Mouse (Mus musculus) MEL (cell line): ENCODE results near the gene Lrrc7. TPM values are rescaled to one million over a fixed set of nuclear protein-coding genes. Genes with fewer than 3 reads are reported as not detected.

Experiments
- DNase-seq: peaks from one replicate; pipeline ENCODE4 v3.0.0; 2011; ENCODE audit warnings: low read depth, low spot score
- H3K27ac ChIP-seq: 2 replicates; pipeline ENCODE4 v1.5.1; 2012; ENCODE audit warnings: low read depth, mild to moderate bottlenecking, control low read depth, low read length, moderate library complexity; ENCODE audit not compliant: control insufficient read depth
- H3K27me3 ChIP-seq, 2 experiments: fragments of 150-350 bp in 1 of 2; sonication (generic) in 1 of 2; 2 replicates each; pipeline ENCODE4 v1.6.1; 2012; ENCODE audit warnings: low read length in 2 of 2, mild to moderate bottlenecking in 2 of 2, improper control_type of control experiment in 1 of 2, moderate library complexity in 1 of 2; ENCODE audit not compliant: insufficient read depth in 2 of 2, control insufficient read depth in 1 of 2
- H3K36me3 ChIP-seq, 2 experiments: 2 replicates each; pipeline ENCODE4 v1.6.1; 2012 to 2014; ENCODE audit warnings: low read length in 2 of 2, improper control_type of control experiment in 1 of 2, inconsistent platforms in 1 of 2, mild to moderate bottlenecking in 1 of 2; ENCODE audit not compliant: insufficient read depth in 2 of 2, control insufficient read depth in 1 of 2
- H3K4me1 ChIP-seq, 2 experiments: fragments of 150-350 bp in 1 of 2; sonication (generic) in 1 of 2; 2 replicates each; pipeline ENCODE4 v1.6.1; 2012; ENCODE audit warnings: low read length in 2 of 2, improper control_type of control experiment in 1 of 2, mild to moderate bottlenecking in 1 of 2; ENCODE audit not compliant: insufficient read depth in 2 of 2, control insufficient read depth in 1 of 2
- H3K4me3 ChIP-seq, 2 experiments: fragments of 150-350 bp in 1 of 2; sonication (generic) in 1 of 2; 2 replicates each; pipeline ENCODE4 v1.5.1; 2012; ENCODE audit warnings: low read depth in 2 of 2, low read length in 2 of 2, mild to moderate bottlenecking in 2 of 2, moderate library complexity in 2 of 2, control low read depth in 1 of 2, improper control_type of control experiment in 1 of 2; ENCODE audit not compliant: control insufficient read depth in 1 of 2, insufficient read depth in 1 of 2
- H3K79me2 ChIP-seq: 2 replicates; pipeline ENCODE4 v1.6.1; 2012; ENCODE audit warnings: mild to moderate bottlenecking, low read length, moderate library complexity; ENCODE audit not compliant: control insufficient read depth, poor library complexity, insufficient read depth
- H3K9ac ChIP-seq: 2 replicates; pipeline ENCODE4 v1.6.1; 2012; ENCODE audit warnings: low read depth, mild to moderate bottlenecking, control low read depth, low read length, moderate library complexity; ENCODE audit not compliant: control insufficient read depth, poor library complexity, severe bottlenecking
- H3K9me3 ChIP-seq: fragments of 150-350 bp; sonication (generic); replicated peaks from 2 replicates; pipeline ENCODE4 v1.6.1; 2012; ENCODE audit warnings: mild to moderate bottlenecking, low read length, improper control_type of control experiment, moderate library complexity; ENCODE audit not compliant: insufficient read depth
- HCFC1 ChIP-seq: IDR thresholded peaks from 2 replicates; pipeline ENCODE4 v1.6.1; 2012; ENCODE audit warnings: low read depth, mild to moderate bottlenecking, inconsistent platforms, low read length, improper control_type of control experiment, moderate library complexity
- JUND ChIP-seq: IDR thresholded peaks from 2 replicates; pipeline ENCODE4 v1.6.1; 2011; ENCODE audit warnings: low read depth, mild to moderate bottlenecking, improper control_type of control experiment, low read length
- MAX ChIP-seq: IDR thresholded peaks from 2 replicates; pipeline ENCODE4 v1.6.1; 2011; ENCODE audit warnings: low read length, improper control_type of control experiment
- MAZ ChIP-seq: IDR thresholded peaks from 2 replicates; pipeline ENCODE4 v1.6.1; 2012; ENCODE audit warnings: low read depth, mild to moderate bottlenecking, inconsistent platforms, low read length, improper control_type of control experiment
- MEF2A ChIP-seq: IDR thresholded peaks from 2 replicates; pipeline ENCODE4 v1.6.1; 2014; ENCODE audit warnings: low read depth, mild to moderate bottlenecking, inconsistent platforms, low read length, improper control_type of control experiment; ENCODE audit not compliant: poor library complexity, insufficient replicate concordance, severe bottlenecking; ENCODE audit errors: extremely low read depth
- MXI1 ChIP-seq: IDR thresholded peaks from 2 replicates; pipeline ENCODE4 v1.6.1; 2011; ENCODE audit warnings: mild to moderate bottlenecking, low read depth, low read length, improper control_type of control experiment
- MYB ChIP-seq: IDR thresholded peaks from 2 replicates; pipeline ENCODE4 v1.6.1; 2011; ENCODE audit warnings: mild to moderate bottlenecking, low read depth, low read length, improper control_type of control experiment
- NRF1 ChIP-seq: IDR thresholded peaks from 2 replicates; pipeline ENCODE4 v1.6.1; 2014; ENCODE audit warnings: low read depth, mild to moderate bottlenecking, inconsistent platforms, low read length, improper control_type of control experiment, moderate library complexity; ENCODE audit not compliant: poor library complexity, insufficient read depth, severe bottlenecking
- POLR2A ChIP-seq, 2 experiments: IDR thresholded peaks; 2 replicates each; pipeline ENCODE4 v1.6.1; 2011 to 2012; ENCODE audit warnings: low read length in 2 of 2, mild to moderate bottlenecking in 2 of 2, control low read depth in 1 of 2, improper control_type of control experiment in 1 of 2, low read depth in 1 of 2, moderate library complexity in 1 of 2; ENCODE audit not compliant: control insufficient read depth in 1 of 2, insufficient read depth in 1 of 2, poor library complexity in 1 of 2
- POLR2AphosphoS2 ChIP-seq: IDR thresholded peaks from 2 replicates; pipeline ENCODE4 v1.6.1; 2011; ENCODE audit warnings: low read length, improper control_type of control experiment
- POLR2AphosphoS5 ChIP-seq: IDR thresholded peaks from 2 replicates; pipeline ENCODE4 v1.6.1; 2012; ENCODE audit warnings: low read depth, borderline replicate concordance, mild to moderate bottlenecking, inconsistent platforms, low read length, moderate library complexity, mixed read lengths
- RCOR1 ChIP-seq: IDR thresholded peaks from 2 replicates; pipeline ENCODE4 v1.6.1; 2012; ENCODE audit warnings: low read depth, mild to moderate bottlenecking, inconsistent platforms, low read length, improper control_type of control experiment
- SMC3 ChIP-seq: IDR thresholded peaks from 2 replicates; pipeline ENCODE4 v1.6.1; 2011; ENCODE audit warnings: low read depth, low read length, improper control_type of control experiment
- TAL1 ChIP-seq: IDR thresholded peaks from 2 replicates; pipeline ENCODE4 v1.6.1; 2012; ENCODE audit warnings: mild to moderate bottlenecking, inconsistent platforms, low read length, moderate library complexity, mixed read lengths
- TBP ChIP-seq: IDR thresholded peaks from 2 replicates; pipeline ENCODE4 v1.8.0; 2011; ENCODE audit warnings: low read depth, low read length, improper control_type of control experiment
- TCF12 ChIP-seq: IDR thresholded peaks from 2 replicates; pipeline ENCODE4 v1.6.1; 2014; ENCODE audit warnings: low read depth, mild to moderate bottlenecking, inconsistent platforms, low read length, improper control_type of control experiment, moderate library complexity
- USF2 ChIP-seq, 2 experiments: IDR thresholded peaks; 2 replicates each; pipeline ENCODE4 v1.6.1; 2011 to 2012; ENCODE audit warnings: improper control_type of control experiment in 2 of 2, low read length in 2 of 2, borderline replicate concordance in 1 of 2, inconsistent platforms in 1 of 2, low read depth in 1 of 2, mild to moderate bottlenecking in 1 of 2; ENCODE audit not compliant: insufficient read depth in 1 of 2
- ZKSCAN1 ChIP-seq: IDR thresholded peaks from 2 replicates; pipeline ENCODE4 v1.6.1; 2012; ENCODE audit warnings: low read depth, mild to moderate bottlenecking, inconsistent platforms, low read length, improper control_type of control experiment, moderate library complexity
- polyA plus RNA-seq, 2 experiments: library from polyadenylated mRNA; stranded (reverse) in 1 of 2; unstranded in 1 of 2; fragments of >175 nt in 1 of 2; fragments of >200 nt in 1 of 2; gene quantifications; 2 replicates each; pipeline versions ENCODE4 v1.2.1 to v1.2.4; 2012; ENCODE audit warnings: low replicate concordance in 2 of 2, low read depth in 1 of 2; ENCODE audit not compliant: insufficient read length in 2 of 2, insufficient read depth in 1 of 2, missing spikeins in 1 of 2
- total RNA-seq: library from RNA; depleted of rRNA; stranded (reverse); fragments of 300-350 nt; gene quantifications from 2 replicates; pipeline ENCODE4 v1.2.3, GENCODE M21; 2012

Gene Lrrc7
- total and polyA plus RNA-seq, 3 experiments = not detected

DNA sequence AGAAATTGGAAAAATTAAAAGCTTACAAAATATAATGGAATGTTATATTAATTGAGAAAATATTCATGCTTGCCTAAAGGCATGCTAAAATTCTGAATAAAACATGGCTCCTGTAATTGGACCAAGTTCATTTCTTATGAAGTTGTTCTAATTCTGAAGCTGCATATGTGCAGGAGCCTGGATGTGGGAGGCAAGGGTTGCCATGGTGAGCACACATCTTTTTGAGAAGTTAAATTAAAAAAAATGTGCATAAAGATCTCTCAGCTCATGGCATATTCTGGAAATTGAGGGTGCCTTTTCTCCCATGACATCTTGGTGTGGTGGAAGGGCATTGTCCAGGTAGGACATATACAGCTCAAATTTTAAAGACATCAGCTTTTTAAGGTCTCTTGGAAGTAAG is 3.4 kb downstream of the Lrrc7 start:
- no peak for DNase-seq
- Histone ChIP-seq H3K27ac (no peak overlapping the region), H3K36me3 (no peaks in the 10 kb centered on the region), H3K4me3 (no peak overlapping the region), H3K4me1 (no peaks in the 10 kb centered on the region), H3K9me3 (no peaks in the 10 kb centered on the region), H3K27me3 (no peaks in the 10 kb centered on the region; a peak in 1 of 4 replicates), H3K9ac (no peak overlapping the region), H3K79me2 (no peaks in the 10 kb centered on the region)
- TF ChIP-seq MAZ (no peak), POLR2AphosphoS5 (no peak), MEF2A (no peak), MXI1 (no peak), TAL1 (no peak), TCF12 (no peak), NRF1 (no peak), USF2 (IDR thresholded peaks at IDR 0.05; ENCODE audit: borderline replicate concordance in 1 of 2, insufficient read depth in 1 of 2, low read depth in 1 of 2, low read length in 2 of 2) (no peak), HCFC1 (no peak), SMC3 (no peak), POLR2A (IDR thresholded peaks at IDR 0.05; ENCODE audit: control insufficient read depth in 1 of 2, insufficient read depth in 1 of 2, low read depth in 1 of 2, low read length in 2 of 2, poor library complexity in 1 of 2) (no peak), POLR2AphosphoS2 (no peak), JUND (no peak), MAX (no peak), MYB (no peak), ZKSCAN1 (no peak), RCOR1 (no peak)

DNA sequence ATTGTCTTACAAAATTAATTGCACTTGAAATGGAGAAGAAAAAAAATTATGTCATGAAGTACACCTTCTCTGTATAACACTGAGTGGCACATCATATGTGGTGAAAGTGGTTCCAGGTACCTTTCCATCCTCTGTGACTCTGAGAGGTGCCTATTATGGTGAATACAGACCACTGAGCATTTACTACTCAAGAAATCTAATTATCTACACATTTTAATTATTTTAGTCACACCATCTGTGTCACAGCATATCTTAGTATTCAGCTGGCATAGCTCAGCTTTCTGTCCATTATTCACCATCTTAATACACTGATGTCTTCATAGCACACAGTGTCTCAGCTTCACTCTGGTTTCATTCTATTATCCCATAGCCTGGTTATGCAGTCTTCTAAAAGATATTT is 7.7 kb downstream of the Lrrc7 start:
- Histone ChIP-seq H3K79me2 (no peaks in the 10 kb centered on the region), H3K36me3 (no peaks in the 10 kb centered on the region), H3K9ac (no peak overlapping the region), H3K4me3 (no peak overlapping the region)
- DNase-seq = no peak
- no peak for TF ChIP-seq TBP
- TF ChIP-seq, all 39 proteins: peak for 0
- H3K4me1 ChIP-seq = no peaks in the 10 kb centered on the region
- H3K27ac ChIP-seq = no peak overlapping the region
- no peaks in the 10 kb centered on the region for H3K9me3 ChIP-seq
- H3K27me3 ChIP-seq = no peaks in the 10 kb centered on the region; a peak in 1 of 4 replicates
